Mouse (Mus musculus) forebrain, postnatal 0 days (tissue): Measurements from ENCODE around the gene Apom. TPM values are rescaled to one million over a fixed set of nuclear protein-coding genes. Genes with fewer than 3 reads are reported as not detected.

Source experiments
- ATAC-seq: fragments of 200-750 bp; cut with Nextera tagmentation; 2 replicates; pipeline ENCODE4 v1.8.0; 2017; ENCODE audit warnings: mild to moderate bottlenecking, moderate library complexity
- DNase-seq: peaks from one replicate; pipeline ENCODE4 v3.0.0-alpha.2; 2015
- H3K27ac ChIP-seq: fragments of 300-500 bp; sonication (generic); 2 replicates; pipeline ENCODE4 v1.5.1; 2014; ENCODE audit warnings: low read depth, mild to moderate bottlenecking, antibody characterized with exemption, low read length, moderate library complexity, mixed read lengths
- H3K27me3 ChIP-seq: fragments of 300-500 bp; sonication (generic); 2 replicates; pipeline ENCODE4 v1.6.1; 2014; ENCODE audit warnings: mild to moderate bottlenecking, low read length, mixed read lengths; ENCODE audit not compliant: insufficient read depth
- H3K36me3 ChIP-seq: fragments of 300-500 bp; sonication (generic); 2 replicates; pipeline ENCODE4 v1.6.1; 2014; ENCODE audit warnings: mild to moderate bottlenecking, moderate library complexity; ENCODE audit not compliant: insufficient read depth
- H3K4me1 ChIP-seq: fragments of 300-500 bp; sonication (generic); 2 replicates; pipeline ENCODE4 v1.6.1; 2014; ENCODE audit warnings: antibody characterized with exemption; ENCODE audit not compliant: insufficient read depth
- H3K4me2 ChIP-seq: fragments of 300-500 bp; sonication (generic); 2 replicates; pipeline ENCODE4 v1.6.1; 2014; ENCODE audit warnings: low read depth, mild to moderate bottlenecking, moderate library complexity
- H3K4me3 ChIP-seq: fragments of 300-500 bp; sonication (generic); 2 replicates; pipeline ENCODE4 v1.5.1; 2014; ENCODE audit warnings: low read depth, low read length, mixed read lengths
- H3K9ac ChIP-seq: fragments of 300-500 bp; sonication (generic); 2 replicates; pipeline ENCODE4 v1.6.1; 2014; ENCODE audit warnings: mild to moderate bottlenecking
- H3K9me3 ChIP-seq: fragments of 300-500 bp; sonication (generic); 2 replicates; pipeline ENCODE4 v1.6.1; 2016; ENCODE audit warnings: low read length
- CTCF ChIP-seq: sonication (generic); IDR thresholded peaks from 2 replicates; pipeline ENCODE4 v1.5.1; 2016; ENCODE audit warnings: antibody characterized with exemption, control low read depth, low read depth
- WGBS: fragments of 180-500 bp; shearing (Covaris S2); extraction: QIAGEN DNeasy Blood & Tissue Kit; methylation state at CpG from one replicate; pipeline ENCODE4 v1.1.7; 2014; 5-methylcytosine and 5-hydroxymethylcytosine counted together
- polyA plus RNA-seq: library from polyadenylated mRNA; unstranded; fragments of >200 nt; fragmentation: Nextera tagmentation; extraction: Ambion mirVana; gene quantifications from 2 replicates; pipeline ENCODE4 v1.2.1, GENCODE M21; 2015
- total RNA-seq: library from RNA; depleted of rRNA; stranded (reverse); fragments of >200 nt; gene quantifications from 2 replicates; pipeline ENCODE4 v1.2.3, GENCODE M21; 2014

Gene Apom
- total and polyA plus RNA-seq, 2 experiments from 2014 or later = 0.71 TPM; not detected in 1

- DNase-seq = no peak
- peaks cover 83% of the 10 kb centered on the region for H3K36me3 ChIP-seq
- no peak overlapping the region for H3K4me3 ChIP-seq
Measured at GRCm38 (mm10) chr17:35097164-35097655, 34.6 kb downstream of the Apom start.

GRCm38 (mm10) chr17:35096597-35096996 lies 35.3 kb downstream of the Apom start:
- Histone ChIP-seq H3K36me3 (peaks cover 81% of the 10 kb centered on the region), H3K4me1 (no peaks in the 10 kb centered on the region), H3K9me3 (no peaks in the 10 kb centered on the region), H3K9ac (no peak overlapping the region), H3K4me2 (no peak overlapping the region), H3K4me3 (no peak overlapping the region), H3K27me3 (no peaks in the 10 kb centered on the region), H3K27ac (no peak overlapping the region)
- no peak for TF ChIP-seq CTCF
- DNase-seq = no peak
- ATAC-seq = no peak
- 89% methylated on average over 12 of the region's 12 CpGs for WGBS

More at GRCm38 (mm10) chr17:35097164-35097655, 34.6 kb downstream of the Apom start:
- H3K27ac ChIP-seq = no peak overlapping the region
- H3K9me3 ChIP-seq = no peaks in the 10 kb centered on the region
- no peak overlapping the region for H3K9ac ChIP-seq
- H3K4me1 ChIP-seq = no peaks in the 10 kb centered on the region
- no peaks in the 10 kb centered on the region for H3K27me3 ChIP-seq
- 78% methylated on average over 12 of the region's 12 CpGs for WGBS
- H3K4me2 ChIP-seq = no peak overlapping the region
- ATAC-seq = no peak
- TF ChIP-seq CTCF = no peak

- no peak for TF ChIP-seq CTCF
- peaks cover 3% of the 10 kb centered on the region; the same call in 1 of the 2 replicates for H3K4me1 ChIP-seq
- ATAC-seq (no peak), DNase-seq (no peak)
- no peaks in the 10 kb centered on the region for H3K27me3 ChIP-seq
- 92% methylated on average over 15 of the region's 15 CpGs for WGBS
- H3K4me3 ChIP-seq = no peak overlapping the region
- H3K9ac ChIP-seq = no peak overlapping the region
- H3K27ac ChIP-seq = no peak overlapping the region
- H3K9me3 ChIP-seq = no peaks in the 10 kb centered on the region
- peaks cover 66% of the 10 kb centered on the region for H3K36me3 ChIP-seq
- no peak overlapping the region for H3K4me2 ChIP-seq
Measured at GRCm38 (mm10) chr17:35094475-35095365, 37.1 kb downstream of the Apom start.

- Histone ChIP-seq H3K4me2 (no peak overlapping the region), H3K36me3 (peaks cover 47% of the 10 kb centered on the region), H3K4me1 (peaks cover 3% of the 10 kb centered on the region; the same call in 1 of the 2 replicates), H3K27ac (no peak overlapping the region), H3K9ac (no peak overlapping the region), H3K4me3 (no peak overlapping the region), H3K27me3 (no peaks in the 10 kb centered on the region), H3K9me3 (no peaks in the 10 kb centered on the region)
- ATAC-seq (no peak), DNase-seq (no peak)
- no peak for TF ChIP-seq CTCF
- WGBS = 87% methylated on average over 14 of the region's 14 CpGs
Measured at GRCm38 (mm10) chr17:35092403-35093198, 39.2 kb downstream of the Apom start.

GRCm38 (mm10) chr17:35090166-35090932 lies 41.5 kb downstream of the Apom start:
- Histone ChIP-seq H3K9me3 (no peaks in the 10 kb centered on the region), H3K27me3 (no peaks in the 10 kb centered on the region), H3K9ac (peak overlapping the region; percentile 90), H3K36me3 (peaks cover 31% of the 10 kb centered on the region), H3K4me1 (peaks cover 3% of the 10 kb centered on the region; the same call in 1 of the 2 replicates), H3K27ac (peak overlapping the region; percentile 99; the same call in 1 of the 2 replicates), H3K4me3 (peak overlapping the region; percentile 71), H3K4me2 (peak overlapping the region; percentile 61)
- ATAC-seq (no peak), DNase-seq (no peak)
- no peak for TF ChIP-seq CTCF
- WGBS = 44% methylated on average over 8 of the region's 8 CpGs
